Mouse (Mus musculus) yolk sac, embryonic 10.5 days (tissue): ENCODE results near the gene Strn4.

Source experiments
- DNase-seq: peaks from one replicate; pipeline ENCODE4 v3.0.0-alpha.2; 2017; ENCODE audit warnings: low spot score

The Strn4 gene

GRCm38 (mm10) chr7:16815351-16815941 lies at the start of gene Strn4:
Gene Strn4, plus strand, starts transcription at chr7:16815889.
- peak; percentile 21 for DNase-seq

DNA sequence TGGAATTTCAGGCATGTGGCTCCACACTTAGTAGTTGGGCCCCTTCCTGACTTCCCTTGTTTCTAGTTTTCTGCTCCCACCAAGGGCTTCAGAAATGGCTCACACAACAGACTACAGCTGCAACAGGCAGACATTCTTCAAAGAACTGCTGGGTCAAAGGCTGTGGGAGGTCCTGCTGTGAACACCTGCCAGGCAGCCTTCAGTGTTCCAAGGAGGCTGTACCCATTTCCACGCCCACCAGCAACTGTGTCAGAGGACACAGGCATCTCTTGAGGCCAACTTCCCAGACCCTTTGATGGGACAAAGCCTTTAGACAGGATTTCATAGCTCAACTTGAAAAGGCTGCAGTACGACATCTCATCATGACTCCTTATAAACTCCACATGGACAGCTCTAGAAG lies 49.2 kb upstream of the Strn4 start:
- no peak for DNase-seq

- DNase-seq = no peak
Measured at GRCm38 (mm10) chr7:16775888-16776287, 39.8 kb upstream of the Strn4 start.

- no peak for DNase-seq
Measured at GRCm38 (mm10) chr7:16780076-16780475, 35.6 kb upstream of the Strn4 start.

DNA sequence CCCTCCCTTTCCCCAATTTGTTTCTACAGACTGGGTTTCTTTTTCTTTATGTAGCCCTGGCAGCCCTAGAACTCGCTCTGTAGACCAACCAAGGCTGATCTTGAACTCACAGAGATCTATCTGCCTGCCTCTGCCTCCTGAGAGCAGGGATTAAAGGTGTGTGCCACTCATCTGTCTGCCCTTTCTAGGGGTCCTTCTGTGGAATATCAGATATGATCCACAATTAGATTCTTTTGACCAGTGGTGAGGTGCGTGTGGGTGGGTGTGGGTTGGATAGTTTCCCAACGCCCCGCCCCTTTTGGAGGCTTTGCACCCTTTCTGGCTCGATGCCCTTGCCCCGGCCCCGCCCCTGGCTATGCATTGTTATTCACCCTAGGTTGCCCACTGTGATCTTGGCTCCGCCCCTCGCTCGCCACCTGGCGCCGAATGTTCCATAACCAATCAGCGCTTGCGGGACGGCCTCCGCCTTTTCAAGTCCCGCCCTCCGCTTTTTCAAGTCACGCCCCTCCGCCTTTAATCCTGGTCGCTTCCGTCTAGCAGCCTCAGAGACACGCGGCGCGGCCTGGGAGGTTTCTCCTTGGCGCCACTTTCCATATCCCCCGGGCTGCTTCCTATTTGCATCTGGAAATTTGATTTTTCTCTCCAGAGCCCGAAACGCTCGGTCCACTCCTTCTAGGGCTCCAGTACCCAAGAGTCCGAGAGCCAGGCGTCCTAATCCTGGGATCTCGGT lies 34.7 kb upstream of the Strn4 start, which contains the start of gene Slc1a5:
Gene Slc1a5, plus strand, starts transcription at position 516 of the 730 bp plus-strand sequence.
- peak; percentile 90 for DNase-seq

- no peak for DNase-seq
Measured at GRCm38 (mm10) chr7:16781555-16781815, 34.2 kb upstream of the Strn4 start.

DNA sequence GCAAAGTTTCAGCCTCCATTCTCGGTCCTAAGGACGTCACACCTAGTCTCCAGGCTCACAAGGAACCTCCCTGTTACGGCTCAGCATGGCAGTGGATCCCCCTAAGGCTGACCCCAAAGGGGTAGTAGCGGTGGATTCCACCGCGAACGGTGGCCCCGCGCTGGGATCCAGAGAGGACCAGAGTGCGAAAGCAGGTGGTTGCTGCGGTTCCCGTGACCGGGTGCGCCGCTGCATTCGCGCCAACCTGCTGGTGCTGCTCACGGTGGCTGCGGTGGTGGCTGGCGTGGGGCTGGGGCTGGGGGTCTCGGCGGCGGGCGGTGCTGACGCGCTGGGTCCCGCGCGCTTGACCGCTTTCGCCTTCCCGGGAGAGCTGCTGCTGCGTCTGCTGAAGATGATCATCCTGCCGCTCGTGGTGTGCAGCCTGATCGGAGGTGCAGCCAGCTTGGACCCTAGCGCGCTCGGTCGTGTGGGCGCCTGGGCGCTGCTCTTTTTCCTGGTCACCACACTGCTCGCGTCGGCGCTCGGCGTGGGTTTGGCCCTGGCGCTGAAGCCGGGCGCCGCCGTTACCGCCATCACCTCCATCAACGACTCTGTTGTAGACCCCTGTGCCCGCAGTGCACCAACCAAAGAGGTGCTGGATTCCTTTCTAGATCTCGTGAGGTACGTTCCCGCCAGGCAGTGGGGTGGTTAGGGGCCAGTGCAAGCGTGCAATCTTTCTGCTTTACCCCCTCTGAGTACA lies 33.7 kb upstream of the Strn4 start:
- peak; percentile 39 for DNase-seq

GRCm38 (mm10) chr7:16782555-16783125 lies 33.0 kb upstream of the Strn4 start:
- no peak for DNase-seq

- no peak for DNase-seq
Measured at GRCm38 (mm10) chr7:16783224-16783688, 32.4 kb upstream of the Strn4 start.

DNA sequence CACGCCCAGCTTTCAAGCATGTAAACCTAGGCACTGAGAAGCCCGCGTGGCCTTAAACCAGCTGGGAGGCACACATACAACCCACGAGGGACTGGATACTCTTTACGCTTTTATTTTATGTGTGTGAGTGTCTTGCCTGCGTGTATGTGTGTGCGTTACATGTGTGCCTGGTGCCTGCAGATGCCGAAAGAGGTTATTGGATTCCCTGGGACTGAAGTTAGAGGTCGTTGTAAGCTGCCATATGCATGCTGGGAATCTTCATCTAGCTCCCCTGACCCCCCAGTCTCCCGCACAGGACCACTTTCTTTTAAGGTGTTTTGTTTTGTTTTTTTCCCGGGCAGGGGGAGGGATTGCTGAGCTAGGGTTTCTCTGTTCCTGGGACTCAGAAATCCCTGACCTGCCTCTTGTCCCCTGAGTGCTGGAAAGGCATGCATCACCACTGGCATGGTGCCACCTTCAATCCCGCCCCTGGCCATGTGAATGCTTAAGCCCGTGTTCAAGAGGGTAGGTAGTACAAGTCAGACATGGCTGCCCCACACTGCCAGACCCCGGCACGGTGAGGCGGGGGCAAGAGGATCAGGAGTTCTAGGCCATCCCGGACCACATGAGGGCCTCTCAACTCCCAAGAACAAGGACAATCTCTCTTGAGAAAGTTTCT lies 31.8 kb upstream of the Strn4 start:
- DNase-seq = no peak

DNA sequence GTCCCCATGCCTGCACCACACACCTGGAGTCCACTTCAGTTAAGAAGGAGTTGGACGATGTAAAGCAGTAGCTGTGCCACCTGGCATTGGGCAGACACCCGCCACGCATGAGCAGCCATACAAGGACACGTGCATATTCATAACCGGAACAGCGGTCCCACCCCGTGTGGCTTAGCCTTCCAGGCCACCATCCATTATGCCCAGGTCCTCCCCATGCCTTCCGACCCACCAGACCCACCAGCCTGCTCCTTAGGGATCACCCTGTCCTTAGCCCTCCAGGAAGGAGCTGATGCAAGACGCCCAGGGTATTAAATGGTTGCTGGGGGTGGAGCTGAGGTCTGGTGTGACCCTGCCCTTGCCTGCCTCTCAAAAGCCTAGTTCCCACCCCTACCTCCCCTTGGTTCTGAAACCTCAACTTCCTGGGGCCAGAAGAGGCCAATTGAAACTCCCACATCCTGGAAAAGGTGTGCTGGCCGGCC lies 31.2 kb upstream of the Strn4 start:
- no peak for DNase-seq

DNA sequence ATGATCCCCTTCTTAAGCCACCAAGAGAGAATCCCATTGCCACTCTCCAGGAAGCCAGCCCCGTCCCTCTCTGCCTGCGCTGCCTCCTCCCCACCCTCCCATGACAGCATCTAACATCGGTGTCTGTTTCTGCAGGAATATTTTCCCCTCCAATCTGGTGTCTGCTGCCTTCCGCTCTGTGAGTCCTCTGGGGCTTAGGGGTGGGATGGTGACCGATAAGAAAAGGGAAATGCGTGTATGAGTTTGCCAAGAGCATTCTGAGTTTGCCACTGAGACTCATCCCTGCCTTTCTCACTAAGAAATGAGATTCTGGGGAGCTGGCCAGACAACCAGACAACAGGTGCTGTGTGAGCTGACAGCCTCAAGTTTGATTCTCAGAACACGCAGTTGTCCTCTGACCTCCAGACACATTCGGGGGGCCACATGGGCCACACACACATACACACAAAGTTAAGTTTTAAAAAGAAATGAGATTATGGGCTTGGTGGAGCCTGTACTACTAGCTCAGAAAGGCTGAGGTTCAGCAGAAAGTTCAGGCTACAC lies 30.1 kb upstream of the Strn4 start:
- DNase-seq = no peak

DNA sequence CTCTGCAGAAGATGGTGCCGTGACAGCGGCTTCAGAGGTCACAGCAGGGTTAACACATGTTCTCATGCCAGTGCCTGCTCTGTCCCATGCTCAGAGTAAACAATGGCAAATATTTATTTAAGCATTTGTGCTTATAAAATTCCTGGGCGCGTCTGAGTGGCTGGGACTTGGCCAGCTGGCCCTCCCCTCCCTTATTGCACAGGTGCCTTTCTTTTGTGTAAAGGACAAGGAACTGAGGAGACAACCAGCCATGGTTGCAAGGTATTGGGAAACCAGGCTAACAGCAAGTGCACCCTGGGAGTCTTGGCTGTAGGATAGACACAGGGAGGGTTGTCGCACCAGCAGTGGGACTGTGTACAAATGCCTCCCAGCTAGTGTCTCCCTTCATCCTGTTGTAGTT lies 23.4 kb upstream of the Strn4 start:
- no peak for DNase-seq

- peak; percentile 32 for DNase-seq
Measured at GRCm38 (mm10) chr7:16793010-16793725, 22.5 kb upstream of the Strn4 start.

DNA sequence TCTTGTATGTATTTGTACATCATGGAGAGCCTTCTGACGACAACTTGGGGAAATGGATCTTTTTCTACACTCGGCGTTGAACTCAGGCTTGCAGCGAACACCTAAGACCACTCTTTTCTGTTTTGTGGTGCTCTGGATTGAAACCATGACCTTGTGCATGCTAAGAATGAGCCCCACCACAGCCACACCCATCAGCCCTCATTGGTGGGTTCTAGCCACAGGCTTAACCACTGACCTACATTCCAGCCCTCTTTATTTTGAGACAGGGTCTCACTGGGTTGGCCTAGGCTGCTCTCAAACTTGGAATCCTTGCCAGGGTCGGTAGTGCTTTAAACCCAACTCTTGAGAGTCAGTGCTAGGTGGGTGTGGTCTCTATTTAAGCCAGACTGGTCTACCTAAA lies 20.8 kb upstream of the Strn4 start:
- no peak for DNase-seq

DNA sequence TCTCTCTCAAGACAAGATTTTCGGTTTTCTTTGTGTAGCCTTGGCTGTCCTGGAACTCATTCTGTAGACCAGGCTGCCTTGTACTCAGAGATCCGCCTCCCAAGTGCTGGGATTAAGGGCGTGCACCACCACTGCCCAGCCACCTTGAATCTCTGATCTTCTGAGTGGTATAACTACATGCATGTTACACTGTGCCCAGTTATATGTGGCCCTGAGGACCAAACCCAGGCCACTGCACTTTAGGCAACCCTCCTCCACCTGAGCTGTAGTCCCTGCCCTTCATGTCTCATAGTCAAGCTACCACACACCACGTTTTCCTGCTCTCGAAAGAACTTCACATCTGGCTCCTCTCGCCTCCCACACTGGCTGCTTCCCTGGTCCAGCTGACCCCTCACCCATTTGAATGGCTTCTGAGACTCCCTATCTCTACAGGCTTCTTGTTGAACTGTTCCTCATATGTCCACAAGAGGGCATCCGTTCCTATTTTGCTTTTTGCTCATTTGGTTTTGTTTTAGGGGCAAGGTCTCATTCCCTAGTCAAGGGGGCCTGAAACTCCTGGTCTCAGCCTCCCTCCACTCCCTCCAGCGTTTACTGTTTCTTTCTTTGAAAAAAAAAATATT lies 11.2 kb upstream of the Strn4 start:
- DNase-seq = no peak

GRCm38 (mm10) chr7:16807936-16808335 lies 7.8 kb upstream of the Strn4 start:
- no peak for DNase-seq

DNA sequence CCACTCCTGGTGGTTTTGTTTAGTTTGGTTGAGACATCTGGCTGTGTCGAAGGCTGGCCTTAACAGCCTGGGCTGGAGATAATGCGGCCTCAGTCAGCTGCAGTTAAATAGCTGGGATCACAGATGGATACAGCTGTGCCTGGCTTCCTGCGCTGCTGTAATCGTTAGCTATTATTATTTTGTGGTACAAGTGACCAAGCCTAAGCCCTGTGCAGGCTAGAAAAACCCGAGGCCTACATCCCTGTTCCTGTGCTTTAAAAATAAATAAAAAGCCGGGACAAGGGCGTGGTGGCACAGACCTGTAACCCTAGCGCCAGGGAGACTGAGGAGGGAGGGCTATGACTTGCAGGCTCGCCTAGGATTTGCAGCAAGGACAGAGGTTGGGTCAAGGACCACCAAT lies 7.0 kb upstream of the Strn4 start:
- DNase-seq = no peak

- peak; percentile 45 for DNase-seq
Measured at GRCm38 (mm10) chr7:16809739-16810138, 6.0 kb upstream of the Strn4 start.

- no peak for DNase-seq
Measured at GRCm38 (mm10) chr7:16810399-16810919, 5.2 kb upstream of the Strn4 start.
